Mouse (Mus musculus): ENCODE results near the gene Prss23.

DNA sequence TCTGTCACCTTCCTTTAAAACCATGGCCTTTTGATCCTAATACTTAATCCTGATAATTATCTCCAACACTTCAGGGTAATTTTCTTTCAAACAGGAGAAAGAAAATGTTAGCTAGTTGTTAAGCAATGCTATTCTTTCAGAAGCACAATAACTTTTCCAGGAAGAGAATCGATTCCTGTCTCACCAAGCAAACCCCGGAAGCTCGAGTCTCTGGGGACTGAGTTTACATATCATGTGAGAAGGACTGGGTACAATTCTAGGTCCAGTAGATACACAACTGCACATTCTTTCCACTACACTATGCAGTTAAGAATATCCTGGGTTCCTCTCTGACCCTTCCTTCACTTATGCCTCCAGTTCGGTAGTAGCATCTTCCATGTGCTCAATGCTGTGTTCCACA lies 29.7 kb upstream of the Prss23 start:
- TF ChIP-seq CTCF (IDR thresholded peaks at IDR 0.05; ENCODE audit: low read depth): no peak
- no peak for TF ChIP-seq EP300 (optimal IDR thresholded peaks at IDR 0.05)

Data from stomach, postnatal 0 days (tissue).